Mouse (Mus musculus): ENCODE measurements around the gene E330009J07Rik. TPM values are rescaled to one million over a fixed set of nuclear protein-coding genes. Genes with fewer than 3 reads are reported as not detected.
A peak's percentile ranks its signal among the peaks of the same experiment; 100 is the strongest.

E330009J07Rik gene
- total RNA-seq (2017) = 16.8 and 18.5 TPM in 2 replicates

DNA sequence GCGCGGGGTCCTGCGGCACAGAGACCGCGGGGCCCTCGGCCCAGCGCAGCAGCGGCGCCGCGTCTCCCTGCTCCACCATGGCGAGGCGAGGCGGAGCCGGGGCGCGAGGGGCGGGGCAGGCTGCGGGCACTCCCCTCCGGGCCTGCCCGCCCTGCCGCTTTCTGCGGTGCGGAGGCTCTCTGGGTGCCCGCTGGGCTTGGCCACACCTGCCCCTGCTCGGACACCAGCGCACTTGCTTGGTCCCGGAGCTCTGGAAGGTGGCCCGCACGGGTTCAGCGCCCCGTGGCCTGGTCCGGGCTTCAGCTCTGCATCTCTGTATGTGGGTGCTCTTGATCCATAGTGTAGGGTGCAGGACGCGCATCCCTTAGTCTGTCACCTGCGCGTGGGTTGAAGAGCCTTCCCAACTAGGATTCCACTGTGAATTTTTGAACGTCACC is at the start of gene E330009J07Rik:
Gene E330009J07Rik, minus strand, starts transcription at position 89 of the 437 bp plus-strand sequence.
- ATAC-seq (ENCODE audit: extremely low read depth, insufficient number of reproducible peaks, low FRiP score, poor library complexity, severe bottlenecking) = peak; percentile 62

GRCm38 (mm10) chr6:40482318-40482717 is 46.4 kb upstream of the E330009J07Rik start:
- ATAC-seq (ENCODE audit: extremely low read depth, insufficient number of reproducible peaks, low FRiP score, poor library complexity, severe bottlenecking) = no peak

DNA sequence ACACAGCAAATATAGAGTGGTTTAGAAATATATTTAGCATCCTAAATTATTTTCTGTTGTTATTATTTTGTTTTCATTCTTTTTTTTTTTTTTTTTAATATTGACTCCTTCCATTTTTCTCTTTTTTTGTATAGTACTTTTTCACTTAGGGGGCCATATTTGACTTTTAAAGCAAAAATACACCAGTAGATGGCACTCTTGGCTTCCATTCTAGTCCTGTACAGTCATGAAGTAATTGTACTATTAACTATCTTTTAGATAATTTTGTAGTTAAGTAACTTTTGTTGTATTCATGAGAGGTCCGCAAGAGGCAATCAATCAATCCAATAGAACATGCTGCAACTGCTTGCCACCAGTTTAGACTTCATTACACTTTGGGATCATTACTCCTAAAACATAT is 43.8 kb upstream of the E330009J07Rik start:
- ATAC-seq (ENCODE audit: extremely low read depth, insufficient number of reproducible peaks, low FRiP score, poor library complexity, severe bottlenecking) = no peak

- ATAC-seq (ENCODE audit: extremely low read depth, insufficient number of reproducible peaks, low FRiP score, poor library complexity, severe bottlenecking) = peak; percentile 35; the same call in 1 of the 2 replicates
Measured at GRCm38 (mm10) chr6:40476132-40476531, 40.2 kb upstream of the E330009J07Rik start.

DNA sequence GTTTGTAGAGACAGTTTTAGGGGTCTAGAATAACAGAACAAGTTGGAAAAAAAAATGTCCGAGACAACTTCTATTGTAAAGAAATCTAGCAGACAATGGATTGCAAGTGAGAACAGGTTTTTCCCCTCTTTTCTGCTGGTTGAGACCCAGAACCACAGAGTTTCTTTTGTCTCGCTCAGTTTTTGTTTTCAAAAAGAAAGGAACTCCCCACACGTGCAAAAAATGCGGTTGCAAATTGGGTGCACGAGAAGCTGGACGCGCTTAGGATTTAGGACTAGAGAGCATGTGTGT is 35.7 kb upstream of the E330009J07Rik start:
- no peak for ATAC-seq (ENCODE audit: extremely low read depth, insufficient number of reproducible peaks, low FRiP score, poor library complexity, severe bottlenecking)

- peak; percentile 95 for ATAC-seq (ENCODE audit: extremely low read depth, insufficient number of reproducible peaks, low FRiP score, poor library complexity, severe bottlenecking)
Measured at GRCm38 (mm10) chr6:40470916-40471719, 35.2 kb upstream of the E330009J07Rik start, which contains the start of gene Ssbp1. Gene Ssbp1, plus strand, starts transcription at chr6:40471352.

DNA sequence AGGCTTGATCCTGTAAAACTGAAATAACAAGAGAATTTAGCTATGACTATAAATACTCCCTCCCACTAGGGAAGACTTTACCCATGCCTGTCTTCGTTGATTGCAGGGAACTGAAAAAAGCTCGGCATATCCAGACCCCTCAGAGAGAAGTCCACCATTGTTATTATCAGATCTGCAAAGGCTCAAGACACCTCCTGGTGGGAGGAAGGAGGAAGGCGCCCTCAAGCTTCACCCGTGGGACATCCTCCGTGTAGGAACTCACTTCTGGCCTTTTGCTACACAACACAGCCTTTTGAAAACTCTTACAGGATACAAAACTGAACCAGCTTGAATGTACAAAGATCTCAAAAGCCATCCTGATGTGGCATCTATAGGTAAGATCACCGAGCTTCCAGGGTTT is 29.8 kb upstream of the E330009J07Rik start:
- 0 out of 2 replicates have a peak, but pooled peaks have one; percentile 39 for ATAC-seq (ENCODE audit: extremely low read depth, insufficient number of reproducible peaks, low FRiP score, poor library complexity, severe bottlenecking)

DNA sequence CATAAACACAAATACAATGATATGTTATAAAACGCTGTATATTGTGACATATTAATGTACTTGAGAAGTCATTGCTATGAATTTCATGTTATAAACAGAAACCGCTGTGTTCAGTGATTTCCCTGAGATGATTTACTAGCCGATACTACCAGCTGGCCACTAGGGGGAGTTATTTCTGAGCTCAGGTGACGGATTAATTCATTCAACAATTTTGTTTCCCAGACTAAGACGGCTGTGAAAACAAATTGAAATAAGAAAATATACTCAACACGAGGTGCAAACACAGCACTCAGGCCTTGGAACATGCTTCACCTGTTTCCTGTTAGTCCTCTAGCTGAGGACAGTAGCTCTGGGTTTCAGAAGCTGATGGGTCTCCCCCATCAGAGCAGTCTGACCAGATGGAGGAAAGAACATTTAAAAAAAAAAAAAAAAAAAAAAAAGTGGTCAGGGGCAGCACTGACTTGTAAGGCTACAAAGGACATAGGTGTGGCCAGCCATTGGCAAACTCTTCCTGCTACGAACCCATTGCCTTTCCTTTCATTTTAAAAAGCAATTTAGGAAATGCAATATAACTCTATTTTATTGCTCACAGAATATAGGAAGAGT is 18.6 kb upstream of the E330009J07Rik start:
- ATAC-seq (ENCODE audit: extremely low read depth, insufficient number of reproducible peaks, low FRiP score, poor library complexity, severe bottlenecking) = peak; percentile 71; the same call in 1 of the 2 replicates

DNA sequence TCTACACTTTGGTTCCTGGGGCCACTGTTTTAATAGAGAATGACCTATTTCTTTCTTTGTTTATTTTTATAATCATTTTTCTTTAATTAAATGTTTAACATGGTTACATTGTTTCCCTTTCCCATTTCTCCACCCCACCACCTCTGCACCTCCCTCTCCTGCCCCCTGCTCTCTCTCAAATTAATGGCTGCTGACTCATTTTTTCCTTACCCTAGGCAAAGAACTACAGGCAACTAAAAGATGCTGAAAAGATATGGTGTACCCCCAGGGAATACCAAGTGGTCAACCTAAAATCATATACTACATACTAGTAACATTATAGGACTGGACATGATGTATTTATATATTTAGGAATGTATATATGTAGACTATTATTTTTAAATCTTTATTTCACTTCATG is 12.7 kb upstream of the E330009J07Rik start:
- ATAC-seq (ENCODE audit: extremely low read depth, insufficient number of reproducible peaks, low FRiP score, poor library complexity, severe bottlenecking) = no peak

- no peak for ATAC-seq (ENCODE audit: extremely low read depth, insufficient number of reproducible peaks, low FRiP score, poor library complexity, severe bottlenecking)
Measured at GRCm38 (mm10) chr6:40443281-40443928, 7.5 kb upstream of the E330009J07Rik start.

- ATAC-seq (ENCODE audit: extremely low read depth, insufficient number of reproducible peaks, low FRiP score, poor library complexity, severe bottlenecking) = peak; percentile 31; the same call in 1 of the 2 replicates
Measured at GRCm38 (mm10) chr6:40441755-40442154, 5.8 kb upstream of the E330009J07Rik start.

- no peak for ATAC-seq (ENCODE audit: extremely low read depth, insufficient number of reproducible peaks, low FRiP score, poor library complexity, severe bottlenecking)
Measured at GRCm38 (mm10) chr6:40441276-40441675, 5.3 kb upstream of the E330009J07Rik start.

GRCm38 (mm10) chr6:40439731-40440130 is 3.8 kb upstream of the E330009J07Rik start:
- ATAC-seq (ENCODE audit: extremely low read depth, insufficient number of reproducible peaks, low FRiP score, poor library complexity, severe bottlenecking) = peak; percentile 25; the same call in 1 of the 2 replicates

GRCm38 (mm10) chr6:40438936-40439335 is 3.0 kb upstream of the E330009J07Rik start, which contains the start of gene Wee2:
Gene Wee2, plus strand, starts transcription at chr6:40439088.
- no peak for ATAC-seq (ENCODE audit: extremely low read depth, insufficient number of reproducible peaks, low FRiP score, poor library complexity, severe bottlenecking)

- peak; percentile 14; the same call in 1 of the 2 replicates for ATAC-seq (ENCODE audit: extremely low read depth, insufficient number of reproducible peaks, low FRiP score, poor library complexity, severe bottlenecking)
Measured at GRCm38 (mm10) chr6:40435151-40436046, 536 bp downstream of the E330009J07Rik start.

DNA sequence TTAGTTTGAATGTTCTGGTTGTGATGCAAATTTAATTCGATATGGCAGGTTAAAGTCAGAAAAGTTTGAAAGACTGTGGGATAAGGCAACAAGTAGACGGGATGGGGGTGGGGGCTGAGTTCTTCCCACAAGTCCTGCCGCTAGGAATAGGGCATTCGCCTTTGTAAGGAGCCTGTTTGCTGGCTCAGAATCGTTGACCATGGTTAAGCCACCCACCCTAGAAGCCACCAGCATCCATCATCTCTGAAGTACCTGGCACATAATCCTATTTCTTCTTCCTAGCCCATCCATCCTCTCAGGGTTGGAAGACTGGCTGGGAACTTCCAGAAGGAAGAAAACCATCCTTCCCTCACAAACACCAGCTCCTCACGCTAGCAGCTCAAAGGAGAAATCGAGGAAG is 1.2 kb downstream of the E330009J07Rik start:
- ATAC-seq (ENCODE audit: extremely low read depth, insufficient number of reproducible peaks, low FRiP score, poor library complexity, severe bottlenecking) = no peak

- peak; percentile 20; the same call in 1 of the 2 replicates for ATAC-seq (ENCODE audit: extremely low read depth, insufficient number of reproducible peaks, low FRiP score, poor library complexity, severe bottlenecking)
Measured at GRCm38 (mm10) chr6:40432346-40433275, 3.3 kb downstream of the E330009J07Rik start.

DNA sequence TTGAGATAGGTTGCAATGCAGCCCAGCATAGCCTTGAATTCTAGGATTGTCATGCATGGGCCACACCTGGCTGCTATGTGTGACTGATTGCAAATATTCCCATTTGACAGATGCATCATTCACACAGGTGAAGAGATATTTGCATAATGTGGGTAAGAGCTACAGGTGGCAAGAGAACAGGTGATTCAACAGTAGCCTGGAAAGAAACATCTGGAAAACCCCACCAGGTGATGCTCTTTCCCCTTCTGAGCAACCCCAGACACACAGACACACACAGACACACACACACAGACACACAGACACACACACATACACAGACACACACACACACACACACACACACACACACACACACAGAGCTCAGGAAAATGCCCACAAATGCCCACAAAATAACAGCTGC is 4.1 kb downstream of the E330009J07Rik start:
- no peak for ATAC-seq (ENCODE audit: extremely low read depth, insufficient number of reproducible peaks, low FRiP score, poor library complexity, severe bottlenecking)
